Mouse (Mus musculus): ENCODE results near the gene Olfr692. TPM values are rescaled to one million over a fixed set of nuclear protein-coding genes. Genes with fewer than 3 reads are reported as not detected.
"Not testable (repeated sequence)": the region's sequence is repeated elsewhere in the genome, so short reads cannot be mapped to it uniquely, and the experiment has no call there.

The Olfr692 gene
- polyA plus RNA-seq (2014; fragmentation: Nextera tagmentation; extraction: Ambion mirVana), result not detected in 2 replicates

DNA sequence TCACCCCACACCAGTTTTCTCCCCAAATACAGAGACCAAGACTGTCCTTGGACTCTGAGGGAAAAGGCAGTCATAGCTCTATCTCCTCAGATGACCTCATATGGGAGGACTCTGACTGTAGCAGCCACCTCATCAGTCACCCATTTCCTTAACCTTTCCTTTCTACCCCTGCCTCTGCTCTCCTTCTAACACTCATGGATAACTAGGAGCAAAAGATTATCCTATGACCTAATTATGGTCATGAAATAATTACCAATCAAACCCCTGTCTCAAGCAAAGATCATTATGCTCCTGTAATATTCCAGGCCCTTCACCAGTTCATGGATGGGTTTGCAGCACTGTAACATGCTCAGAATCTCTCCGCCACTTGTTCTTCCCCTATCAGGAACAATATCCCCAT is at the start of gene Olfr692:
Olfr692 (plus strand) TSS at position 301 of the 400 bp plus-strand sequence.
- Histone ChIP-seq H3K9ac (ENCODE audit: low read length) (no peak within 1 kb of the TSS), H3K36me3 (ENCODE audit: control insufficient read depth, insufficient read depth, low read length) (no peaks in the 10 kb centered on the region; the same call in 1 of the 2 replicates), H3K27ac (ENCODE audit: low read depth, low read length) (no peak within 1 kb of the TSS), H3K4me1 (ENCODE audit: control insufficient read depth, insufficient read depth, low read length) (no peaks in the 10 kb centered on the region), H3K4me3 (ENCODE audit: low read depth, low read length) (no peak within 1 kb of the TSS), H3K27me3 (ENCODE audit: control insufficient read depth, insufficient read depth, low read length) (no peaks in the 10 kb centered on the region), H3K9me3 (ENCODE audit: control insufficient read depth, low read length) (no peaks in the 10 kb centered on the region), H3K4me2 (no peak within 1 kb of the TSS)
- ATAC-seq (ENCODE audit: low FRiP score), result no peak
- DNase-seq (ENCODE audit: low spot score, missing footprints), result no peak
- 97% methylated on average over 1 of the region's 1 CpGs for WGBS

- Histone ChIP-seq H3K4me1 (ENCODE audit: control insufficient read depth, insufficient read depth, low read length) (no peaks in the 10 kb centered on the region), H3K9me3 (ENCODE audit: control insufficient read depth, low read length) (no peaks in the 10 kb centered on the region), H3K9ac (ENCODE audit: low read length) (no peak overlapping the region), H3K4me3 (ENCODE audit: low read depth, low read length) (no peak overlapping the region), H3K27me3 (ENCODE audit: control insufficient read depth, insufficient read depth, low read length) (no peaks in the 10 kb centered on the region), H3K4me2 (no peak overlapping the region), H3K27ac (ENCODE audit: low read depth, low read length) (no peak overlapping the region), H3K36me3 (ENCODE audit: control insufficient read depth, insufficient read depth, low read length) (no peaks in the 10 kb centered on the region)
- 85% methylated on average over 2 of the region's 2 CpGs for WGBS
- ATAC-seq (ENCODE audit: low FRiP score) (no peak), DNase-seq (ENCODE audit: low spot score, missing footprints) (no peak)
Observed at GRCm38 (mm10) chr7:105325302-105325701, 42.7 kb upstream of the Olfr692 start.

GRCm38 (mm10) chr7:105334004-105334403 is 34.0 kb upstream of the Olfr692 start, which contains the start of gene Olfr690:
Gene Olfr690, minus strand, starts transcription at chr7:105334104.
- DNase-seq (ENCODE audit: low spot score, missing footprints), result no peak
- no peak within 1 kb of the TSS for H3K27ac ChIP-seq (ENCODE audit: low read depth, low read length)
- 85% methylated on average over 1 of the region's 1 CpGs for whole genome bisulfite sequencing
- no peaks in the 10 kb centered on the region for H3K4me1 ChIP-seq (ENCODE audit: control insufficient read depth, insufficient read depth, low read length)
- H3K9me3 ChIP-seq (ENCODE audit: control insufficient read depth, low read length), result no peaks in the 10 kb centered on the region; the same call in 1 of the 2 replicates
- ATAC-seq (ENCODE audit: low FRiP score), result no peak
- H3K27me3 ChIP-seq (ENCODE audit: control insufficient read depth, insufficient read depth, low read length), result no peaks in the 10 kb centered on the region
- no peak within 1 kb of the TSS for H3K4me3 ChIP-seq (ENCODE audit: low read depth, low read length)
- no peaks in the 10 kb centered on the region for H3K36me3 ChIP-seq (ENCODE audit: control insufficient read depth, insufficient read depth, low read length)
- H3K9ac ChIP-seq (ENCODE audit: low read length), result no peak within 1 kb of the TSS
- H3K4me2 ChIP-seq, result no peak within 1 kb of the TSS

DNA sequence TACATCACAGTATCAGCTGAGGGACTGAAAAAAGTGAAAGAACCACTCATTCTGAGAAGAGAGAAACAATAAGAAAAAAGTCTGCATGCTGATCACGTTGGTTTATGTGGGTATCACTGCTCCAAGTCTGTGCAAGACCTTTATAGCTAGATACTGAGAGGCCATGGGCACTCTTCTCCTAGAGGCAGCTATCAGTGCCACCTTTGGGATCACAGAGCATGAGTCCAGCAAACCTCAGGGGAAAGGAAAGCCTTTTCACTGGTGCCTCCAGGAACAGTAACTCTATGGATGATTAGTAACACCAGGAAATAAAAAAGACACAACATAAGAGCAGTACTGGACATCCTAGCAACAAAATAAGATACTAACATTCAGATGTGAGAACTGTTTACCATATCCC is 25.9 kb upstream of the Olfr692 start, which contains the start of gene Olfr691:
Olfr691 (minus strand) TSS at position 101 of the 400 bp plus-strand sequence.
- no peaks in the 10 kb centered on the region for H3K4me1 ChIP-seq (ENCODE audit: control insufficient read depth, insufficient read depth, low read length)
- ATAC-seq (ENCODE audit: low FRiP score) (no peak), DNase-seq (ENCODE audit: low spot score, missing footprints) (no peak)
- no peak within 1 kb of the TSS for H3K4me3 ChIP-seq (ENCODE audit: low read depth, low read length)
- H3K27me3 ChIP-seq (ENCODE audit: control insufficient read depth, insufficient read depth, low read length), result no peaks in the 10 kb centered on the region
- no peaks in the 10 kb centered on the region for H3K9me3 ChIP-seq (ENCODE audit: control insufficient read depth, low read length)
- no peak within 1 kb of the TSS for H3K9ac ChIP-seq (ENCODE audit: low read length)
- H3K4me2 ChIP-seq, result no peak within 1 kb of the TSS
- H3K27ac ChIP-seq (ENCODE audit: low read depth, low read length), result no peak within 1 kb of the TSS
- 57% methylated on average over 1 of the region's 1 CpGs for WGBS
- no peaks in the 10 kb centered on the region for H3K36me3 ChIP-seq (ENCODE audit: control insufficient read depth, insufficient read depth, low read length)

DNA sequence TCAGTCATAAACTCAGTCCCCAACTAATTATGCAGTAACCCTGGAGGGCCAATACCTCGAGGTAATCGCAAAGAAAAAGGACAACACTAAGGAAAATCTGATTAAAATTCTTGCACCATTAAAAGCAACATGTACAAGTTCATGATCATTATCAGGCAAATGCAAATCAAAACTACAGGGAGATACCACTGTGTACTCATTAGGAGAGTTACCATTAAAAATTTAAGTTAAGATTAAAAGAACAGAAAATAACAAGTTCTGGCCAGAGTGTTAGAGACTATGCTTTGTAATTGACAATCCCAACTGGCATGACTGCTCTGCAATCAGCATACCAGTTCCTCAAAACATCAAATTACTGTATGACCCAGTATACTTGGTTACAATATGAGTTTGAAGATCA is 25.3 kb upstream of the Olfr692 start:
- Histone ChIP-seq H3K4me1 (ENCODE audit: control insufficient read depth, insufficient read depth, low read length) (no peaks in the 10 kb centered on the region), H3K9ac (ENCODE audit: low read length) (no peak overlapping the region), H3K4me2 (no peak overlapping the region), H3K4me3 (ENCODE audit: low read depth, low read length) (no peak overlapping the region), H3K27me3 (ENCODE audit: control insufficient read depth, insufficient read depth, low read length) (no peaks in the 10 kb centered on the region), H3K27ac (ENCODE audit: low read depth, low read length) (no peak overlapping the region), H3K9me3 (ENCODE audit: control insufficient read depth, low read length) (no peaks in the 10 kb centered on the region), H3K36me3 (ENCODE audit: control insufficient read depth, insufficient read depth, low read length) (no peaks in the 10 kb centered on the region)
- WGBS, result 88% methylated on average over 2 of the region's 2 CpGs
- ATAC-seq (ENCODE audit: low FRiP score) (no peak), DNase-seq (ENCODE audit: low spot score, missing footprints) (no peak)

DNA sequence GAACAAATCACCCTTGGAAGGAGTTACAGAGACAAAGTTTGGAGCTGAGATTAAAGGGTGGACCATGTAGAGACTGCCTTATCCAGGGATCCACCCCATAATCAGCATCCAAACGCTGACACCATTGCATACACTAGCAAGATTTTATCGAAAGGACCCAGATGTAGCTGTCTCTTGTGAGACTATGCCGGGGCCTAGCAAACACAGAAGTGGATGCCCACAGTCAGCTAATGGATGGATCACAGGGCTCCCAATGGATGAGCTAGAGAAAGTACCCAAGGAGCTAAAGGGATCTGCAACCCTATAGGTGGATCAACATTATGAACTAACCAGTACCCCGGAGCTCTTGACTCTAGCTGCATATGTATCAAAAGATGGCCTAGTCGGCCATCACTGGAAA is 12.0 kb upstream of the Olfr692 start:
- H3K4me3 ChIP-seq (ENCODE audit: low read depth, low read length); H3K27ac ChIP-seq (ENCODE audit: low read depth, low read length); H3K4me1 ChIP-seq (ENCODE audit: control insufficient read depth, insufficient read depth, low read length); H3K36me3 ChIP-seq (ENCODE audit: control insufficient read depth, insufficient read depth, low read length); H3K27me3 ChIP-seq (ENCODE audit: control insufficient read depth, insufficient read depth, low read length); DNase-seq (ENCODE audit: low spot score, missing footprints); H3K4me2 ChIP-seq; H3K9me3 ChIP-seq (ENCODE audit: control insufficient read depth, low read length); H3K9ac ChIP-seq (ENCODE audit: low read length): not testable (repeated sequence)
- ATAC-seq (ENCODE audit: low FRiP score), result peak; percentile 70
- no CpG with 5 or more reads among the region's 5 CpGs for WGBS

DNA sequence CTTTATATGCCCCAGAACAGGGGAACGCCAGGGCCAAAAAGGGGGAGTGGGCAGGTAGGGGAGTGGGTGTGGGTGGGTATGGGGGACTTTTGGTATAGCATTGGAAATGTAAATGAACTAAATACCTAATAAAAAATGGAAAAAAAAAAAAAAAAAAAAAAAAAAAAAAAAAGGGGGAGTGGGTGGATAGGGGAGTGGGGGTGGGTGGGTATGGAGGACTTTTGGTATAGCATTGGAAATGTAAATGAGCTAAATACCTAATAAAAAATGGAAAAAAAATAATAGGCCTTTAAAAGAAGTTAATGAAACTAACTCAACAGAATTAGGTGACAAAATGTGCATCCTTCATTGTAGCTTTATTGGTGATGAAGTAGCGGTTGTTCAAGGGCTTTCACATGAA is 11.5 kb upstream of the Olfr692 start:
- H3K27me3 ChIP-seq (ENCODE audit: control insufficient read depth, insufficient read depth, low read length); H3K4me3 ChIP-seq (ENCODE audit: low read depth, low read length); DNase-seq (ENCODE audit: low spot score, missing footprints); H3K9me3 ChIP-seq (ENCODE audit: control insufficient read depth, low read length); H3K36me3 ChIP-seq (ENCODE audit: control insufficient read depth, insufficient read depth, low read length); H3K27ac ChIP-seq (ENCODE audit: low read depth, low read length); H3K4me2 ChIP-seq; H3K4me1 ChIP-seq (ENCODE audit: control insufficient read depth, insufficient read depth, low read length); H3K9ac ChIP-seq (ENCODE audit: low read length): not testable (repeated sequence)
- WGBS, result 91% methylated on average over 1 of the region's 2 CpGs
- ATAC-seq (ENCODE audit: low FRiP score), result peak; percentile 93

- H3K4me1 ChIP-seq (ENCODE audit: control insufficient read depth, insufficient read depth, low read length), result no peaks in the 10 kb centered on the region
- DNase-seq (ENCODE audit: low spot score, missing footprints) (no peak), ATAC-seq (ENCODE audit: low FRiP score) (no peak)
- 88% methylated on average over 2 of the region's 2 CpGs for WGBS
- no peaks in the 10 kb centered on the region for H3K36me3 ChIP-seq (ENCODE audit: control insufficient read depth, insufficient read depth, low read length)
- no peak overlapping the region for H3K27ac ChIP-seq (ENCODE audit: low read depth, low read length)
- H3K9me3 ChIP-seq (ENCODE audit: control insufficient read depth, low read length), result no peaks in the 10 kb centered on the region
- H3K4me3 ChIP-seq (ENCODE audit: low read depth, low read length), result no peak overlapping the region
- H3K27me3 ChIP-seq (ENCODE audit: control insufficient read depth, insufficient read depth, low read length), result no peaks in the 10 kb centered on the region
- no peak overlapping the region for H3K4me2 ChIP-seq
- H3K9ac ChIP-seq (ENCODE audit: low read length), result no peak overlapping the region
Observed at GRCm38 (mm10) chr7:105361713-105362112, 6.3 kb upstream of the Olfr692 start.

DNA sequence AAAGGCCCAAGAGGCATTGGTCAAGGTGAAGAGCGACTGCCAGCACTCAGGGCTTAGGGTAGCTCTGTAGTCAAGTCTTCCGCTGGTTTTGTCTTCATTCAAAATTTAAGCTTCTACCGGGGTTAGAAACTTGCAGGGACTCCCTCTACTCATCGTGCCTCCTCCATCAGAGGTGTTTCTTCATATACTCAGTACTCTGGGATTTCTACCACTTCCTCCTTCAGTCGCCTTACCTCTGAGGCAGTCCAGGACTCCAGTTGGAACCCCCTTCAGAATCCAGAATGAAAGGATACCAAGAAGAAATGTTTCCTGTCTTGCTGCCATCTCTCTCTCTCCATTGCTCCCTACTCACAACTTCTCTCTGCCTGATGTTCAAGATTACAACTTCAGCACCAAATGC is 762 bp upstream of the Olfr692 start:
- H3K27me3 ChIP-seq (ENCODE audit: control insufficient read depth, insufficient read depth, low read length), result no peaks in the 10 kb centered on the region
- H3K9me3 ChIP-seq (ENCODE audit: control insufficient read depth, low read length), result no peaks in the 10 kb centered on the region
- H3K4me2 ChIP-seq, result no peak overlapping the region
- peak; percentile 33 for DNase-seq (ENCODE audit: low spot score, missing footprints)
- H3K27ac ChIP-seq (ENCODE audit: low read depth, low read length), result no peak overlapping the region
- H3K4me3 ChIP-seq (ENCODE audit: low read depth, low read length), result no peak overlapping the region
- no peaks in the 10 kb centered on the region; the same call in 1 of the 2 replicates for H3K36me3 ChIP-seq (ENCODE audit: control insufficient read depth, insufficient read depth, low read length)
- ATAC-seq (ENCODE audit: low FRiP score), result no peak
- WGBS, result 93% methylated on average over 5 of the region's 5 CpGs
- no peak overlapping the region for H3K9ac ChIP-seq (ENCODE audit: low read length)
- H3K4me1 ChIP-seq (ENCODE audit: control insufficient read depth, insufficient read depth, low read length), result no peaks in the 10 kb centered on the region

All from midbrain, embryonic 11.5 days (tissue).